Mouse (Mus musculus): ENCODE results near the gene Gm12355.
"Not testable (repeated sequence)": the region's sequence is repeated elsewhere in the genome, so short reads cannot be mapped to it uniquely, and the experiment has no call there.

- not testable (repeated sequence) for TF ChIP-seq ZNF384 (IDR thresholded peaks at IDR 0.05; ENCODE audit: low read depth, low read length); ZC3H11A (IDR thresholded peaks at IDR 0.05; ENCODE audit: borderline replicate concordance, low read depth, low read length); HCFC1 (IDR thresholded peaks at IDR 0.05; ENCODE audit: borderline replicate concordance, insufficient read depth, low read length)
Measured at GRCm38 (mm10) chr11:98635312-98635970, 10.0 kb upstream of the Gm12355 start.

Data from ES-E14 (cell line).